Mouse (Mus musculus) heart, postnatal 0 days (tissue): ENCODE measurements at regions not wholly inside any gene's neighbourhood (a gene's known extent, or its start where the extent isn't known, plus 50 kb on each side); places are given as distances from the start of the nearest gene placed in this dataset.

ENCODE experiments used
- CTCF ChIP-seq: IDR thresholded peaks from 2 replicates; pipeline ENCODE4 v1.5.1; 2016; ENCODE audit warnings: antibody characterized with exemption, control low read depth, low read depth
- EP300 ChIP-seq: IDR thresholded peaks from 2 replicates; pipeline ENCODE4 v1.6.1; 2016; ENCODE audit warnings: antibody characterized with exemption, low read depth

DNA sequence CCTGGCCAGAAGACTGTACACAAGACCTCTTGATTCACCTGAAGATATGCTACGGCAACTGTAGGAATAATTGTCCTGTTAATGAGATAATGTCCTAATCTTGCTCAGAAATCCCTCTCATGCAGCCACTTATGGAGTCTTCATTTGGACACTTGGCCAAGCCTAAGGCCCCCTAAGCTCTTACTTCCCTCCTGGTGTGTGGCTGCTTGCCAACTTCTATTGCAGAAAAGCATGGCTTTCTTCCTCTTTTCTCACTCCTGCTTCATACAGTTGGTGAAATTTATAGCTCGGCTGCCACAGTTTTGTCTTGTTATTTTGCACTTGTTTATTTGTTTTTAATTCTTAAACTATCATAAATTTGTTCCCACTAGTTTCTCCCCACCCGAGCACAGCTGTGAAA is 488.4 kb downstream of the Plekhb2 start:
- TF ChIP-seq EP300 (no peak), CTCF (no peak)
